Mouse (Mus musculus) embryo, embryonic 9.5 days (tissue): ENCODE measurements around the gene Hs1bp3.

Source experiments
- DNase-seq: peaks from one replicate; pipeline ENCODE4 v3.0.0-alpha.2; 2017; ENCODE audit errors: extremely low spot score

Gene Hs1bp3

GRCm38 (mm10) chr12:8362400-8362799 is 49.2 kb downstream of the Hs1bp3 start:
- DNase-seq, result no peak

- DNase-seq, result peak; percentile 85
Measured at GRCm38 (mm10) chr12:8364321-8364838, 51.1 kb downstream of the Hs1bp3 start.

- DNase-seq, result no peak
Measured at GRCm38 (mm10) chr12:8365336-8365735, 52.1 kb downstream of the Hs1bp3 start.

- no peak for DNase-seq
Measured at GRCm38 (mm10) chr12:8365905-8366576, 52.8 kb downstream of the Hs1bp3 start.

- DNase-seq, result no peak
Measured at GRCm38 (mm10) chr12:8366688-8367087, 53.5 kb downstream of the Hs1bp3 start.

GRCm38 (mm10) chr12:8371746-8372510 is 58.7 kb downstream of the Hs1bp3 start:
- DNase-seq, result no peak

- no peak for DNase-seq
Measured at GRCm38 (mm10) chr12:8372511-8373180, 59.4 kb downstream of the Hs1bp3 start.

- DNase-seq, result no peak
Measured at GRCm38 (mm10) chr12:8373741-8374140, 60.5 kb downstream of the Hs1bp3 start.

GRCm38 (mm10) chr12:8377169-8377568 is 63.9 kb downstream of the Hs1bp3 start:
- DNase-seq, result no peak

- DNase-seq, result no peak
Measured at GRCm38 (mm10) chr12:8377955-8378620, 64.9 kb downstream of the Hs1bp3 start.

- no peak for DNase-seq
Measured at GRCm38 (mm10) chr12:8379795-8380521, 66.7 kb downstream of the Hs1bp3 start.

- no peak for DNase-seq
Measured at GRCm38 (mm10) chr12:8380944-8381343, 67.7 kb downstream of the Hs1bp3 start.

GRCm38 (mm10) chr12:8381940-8382339 is 68.7 kb downstream of the Hs1bp3 start:
- DNase-seq, result no peak

- no peak for DNase-seq
Measured at GRCm38 (mm10) chr12:8383822-8384221, 70.6 kb downstream of the Hs1bp3 start.

GRCm38 (mm10) chr12:8386451-8387011 is 73.3 kb downstream of the Hs1bp3 start:
- peak; percentile 41 for DNase-seq

- no peak for DNase-seq
Measured at GRCm38 (mm10) chr12:8387281-8387680, 74.0 kb downstream of the Hs1bp3 start.

- no peak for DNase-seq
Measured at GRCm38 (mm10) chr12:8388529-8389414, 75.5 kb downstream of the Hs1bp3 start.

GRCm38 (mm10) chr12:8393226-8393625 is 80.0 kb downstream of the Hs1bp3 start:
- no peak for DNase-seq
